Mouse (Mus musculus) midbrain, embryonic 12.5 days (tissue): Measurements from ENCODE around the gene Akap13. TPM values are rescaled to one million over a fixed set of nuclear protein-coding genes. Genes with fewer than 3 reads are reported as not detected.

Experiments
- ATAC-seq: fragments of 200-750 bp; cut with Nextera tagmentation; 2 replicates; pipeline ENCODE4 v1.8.0; 2017; ENCODE audit warnings: low read depth, moderate TSS enrichment, moderate library complexity; ENCODE audit not compliant: low FRiP score
- H3K27ac ChIP-seq: fragments of 300-500 bp; sonication (generic); replicated peaks from 2 replicates; pipeline ENCODE4 v1.5.1; 2016; ENCODE audit warnings: mild to moderate bottlenecking
- H3K27me3 ChIP-seq: fragments of 300-500 bp; sonication (generic); 2 replicates; pipeline ENCODE4 v1.6.1; 2016; ENCODE audit warnings: mild to moderate bottlenecking
- H3K36me3 ChIP-seq: fragments of 300-500 bp; sonication (generic); 2 replicates; pipeline ENCODE4 v1.6.1; 2016
- H3K4me1 ChIP-seq: fragments of 300-500 bp; sonication (generic); 2 replicates; pipeline ENCODE4 v1.6.1; 2016
- H3K4me2 ChIP-seq: fragments of 300-500 bp; sonication (generic); replicated peaks from 2 replicates; pipeline ENCODE4 v1.6.1; 2016; ENCODE audit warnings: mild to moderate bottlenecking, moderate library complexity
- H3K4me3 ChIP-seq: fragments of 300-500 bp; sonication (generic); 2 replicates; pipeline ENCODE4 v1.5.1; 2016; ENCODE audit warnings: mild to moderate bottlenecking
- H3K9ac ChIP-seq: fragments of 300-500 bp; sonication (generic); replicated peaks from 2 replicates; pipeline ENCODE4 v1.6.1; 2016; ENCODE audit warnings: mild to moderate bottlenecking, moderate library complexity
- H3K9me3 ChIP-seq: fragments of 300-500 bp; sonication (generic); 2 replicates; pipeline ENCODE4 v1.6.1; 2016; ENCODE audit warnings: mild to moderate bottlenecking
- WGBS: fragments of 180-500 bp; shearing (Covaris S2); methylation state at CpG from one replicate; pipeline ENCODE4 v1.1.7; 2016; 5-methylcytosine and 5-hydroxymethylcytosine counted together
- polyA plus RNA-seq: library from polyadenylated mRNA; unstranded; fragments of >200 nt; fragmentation: Nextera tagmentation; extraction: Ambion mirVana; gene quantifications from 2 replicates; pipeline ENCODE4 v1.2.1, GENCODE M21; 2016

Akap13 gene
- polyA plus RNA-seq, 1 experiment from 2014 or later, result 32.9 TPM

DNA sequence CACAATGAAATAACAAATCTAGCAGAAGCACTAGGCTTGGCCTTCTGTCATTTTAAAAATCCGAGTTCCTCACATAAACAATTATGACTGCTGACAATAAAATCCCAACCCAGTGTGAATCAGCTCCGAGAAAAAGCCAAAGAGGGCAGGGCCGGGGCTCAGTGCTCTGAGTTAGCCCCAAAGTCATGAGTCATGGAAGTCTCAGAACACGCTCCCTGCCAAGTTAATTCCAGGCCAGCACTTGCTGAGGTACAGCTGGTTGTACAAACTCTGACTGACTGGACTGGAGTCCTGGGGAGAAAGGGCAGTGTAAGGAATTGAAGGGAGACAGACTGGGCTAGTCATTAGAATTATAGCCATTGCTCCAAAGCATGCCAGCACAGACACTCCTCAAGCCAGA lies 28.0 kb upstream of the Akap13 start:
- H3K27me3 ChIP-seq, result no peaks in the 10 kb centered on the region
- no peak overlapping the region for H3K9ac ChIP-seq
- no peak overlapping the region for H3K27ac ChIP-seq
- no peaks in the 10 kb centered on the region for H3K9me3 ChIP-seq
- H3K36me3 ChIP-seq, result no peaks in the 10 kb centered on the region
- no peaks in the 10 kb centered on the region for H3K4me1 ChIP-seq
- no peak for ATAC-seq
- H3K4me3 ChIP-seq, result no peak overlapping the region
- WGBS, result 80% methylated on average over 4 of the region's 4 CpGs
- no peak overlapping the region for H3K4me2 ChIP-seq

DNA sequence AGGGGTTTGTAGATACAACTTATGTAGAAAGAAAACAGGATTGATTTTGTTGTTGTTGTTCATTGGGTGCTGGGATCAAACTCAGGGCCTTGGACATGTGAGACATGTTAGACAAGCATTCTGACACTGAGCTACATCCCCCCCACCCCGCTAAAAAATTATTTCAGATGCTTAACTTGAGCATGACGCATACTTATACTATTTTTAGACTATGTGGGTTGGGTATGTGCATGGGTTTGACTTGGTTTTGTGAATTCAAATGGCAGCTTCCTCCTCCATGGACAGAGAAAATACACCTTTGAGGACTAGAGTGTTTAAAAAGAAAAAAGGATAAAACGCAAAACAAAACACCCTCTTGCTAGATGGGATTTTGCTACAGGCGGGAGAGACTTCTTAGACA lies 26.4 kb upstream of the Akap13 start:
- H3K4me2 ChIP-seq, result no peak overlapping the region
- no peaks in the 10 kb centered on the region for H3K4me1 ChIP-seq
- no peaks in the 10 kb centered on the region for H3K9me3 ChIP-seq
- H3K27me3 ChIP-seq, result no peaks in the 10 kb centered on the region
- ATAC-seq, result no peak
- H3K36me3 ChIP-seq, result no peaks in the 10 kb centered on the region
- no peak overlapping the region for H3K4me3 ChIP-seq
- no peak overlapping the region for H3K9ac ChIP-seq
- no peak overlapping the region for H3K27ac ChIP-seq
- WGBS, result 86% methylated on average over 4 of the region's 4 CpGs

- no peak overlapping the region for H3K9ac ChIP-seq
- H3K36me3 ChIP-seq, result no peaks in the 10 kb centered on the region
- no peak for ATAC-seq
- WGBS, result 80% methylated on average over 2 of the region's 2 CpGs
- no peak overlapping the region for H3K4me2 ChIP-seq
- H3K27me3 ChIP-seq, result no peaks in the 10 kb centered on the region
- H3K4me3 ChIP-seq, result no peak overlapping the region
- no peaks in the 10 kb centered on the region for H3K4me1 ChIP-seq
- H3K27ac ChIP-seq, result no peak overlapping the region
- H3K9me3 ChIP-seq, result no peaks in the 10 kb centered on the region
These were observed 24.8 kb upstream of the Akap13 start for GRCm38 (mm10) chr7:75430550-75430949.

GRCm38 (mm10) chr7:75431043-75431442 lies 24.3 kb upstream of the Akap13 start:
- Histone ChIP-seq H3K4me3 (no peak overlapping the region), H3K4me2 (no peak overlapping the region), H3K4me1 (no peaks in the 10 kb centered on the region), H3K27ac (no peak overlapping the region), H3K27me3 (no peaks in the 10 kb centered on the region), H3K36me3 (no peaks in the 10 kb centered on the region), H3K9me3 (no peaks in the 10 kb centered on the region), H3K9ac (no peak overlapping the region)
- WGBS, result 37% methylated on average over 7 of the region's 7 CpGs
- no peak for ATAC-seq

DNA sequence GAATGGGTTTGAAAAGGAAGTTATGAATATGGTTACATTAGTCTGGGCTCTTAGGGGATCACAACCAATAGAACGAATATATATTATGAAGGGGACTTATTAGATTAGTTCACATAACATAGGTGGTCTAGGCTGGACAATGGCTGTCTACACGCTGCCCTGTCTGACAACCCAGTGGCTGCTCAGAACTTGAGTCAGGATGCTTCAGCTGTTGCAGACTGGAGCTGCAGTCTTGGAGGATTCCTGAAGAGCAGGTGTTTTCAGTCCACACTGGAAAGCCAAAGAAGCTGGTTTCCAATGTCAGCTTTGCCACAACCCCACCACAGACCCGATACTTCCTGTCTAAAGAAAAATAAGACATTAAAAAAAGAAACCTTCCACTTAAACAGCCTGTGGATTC lies 23.3 kb upstream of the Akap13 start:
- no peak overlapping the region for H3K4me3 ChIP-seq
- no peaks in the 10 kb centered on the region for H3K27me3 ChIP-seq
- H3K9me3 ChIP-seq, result no peaks in the 10 kb centered on the region
- WGBS, result 89% methylated on average over 3 of the region's 3 CpGs
- H3K27ac ChIP-seq, result no peak overlapping the region
- H3K4me1 ChIP-seq, result no peaks in the 10 kb centered on the region
- H3K9ac ChIP-seq, result no peak overlapping the region
- H3K4me2 ChIP-seq, result no peak overlapping the region
- no peak for ATAC-seq
- no peaks in the 10 kb centered on the region for H3K36me3 ChIP-seq

- WGBS, result 64% methylated on average over 6 of the region's 8 CpGs
- Histone ChIP-seq H3K4me3 (no peak overlapping the region), H3K27me3 (no peaks in the 10 kb centered on the region), H3K4me1 (no peaks in the 10 kb centered on the region), H3K36me3 (no peaks in the 10 kb centered on the region), H3K9ac (no peak overlapping the region), H3K4me2 (no peak overlapping the region), H3K9me3 (no peaks in the 10 kb centered on the region), H3K27ac (no peak overlapping the region)
- no peak for ATAC-seq
These were observed 18.7 kb upstream of the Akap13 start for GRCm38 (mm10) chr7:75436413-75437174.

GRCm38 (mm10) chr7:75439570-75439969 lies 15.8 kb upstream of the Akap13 start:
- no peaks in the 10 kb centered on the region for H3K4me1 ChIP-seq
- H3K27ac ChIP-seq, result no peak overlapping the region
- ATAC-seq, result no peak
- H3K36me3 ChIP-seq, result no peaks in the 10 kb centered on the region
- WGBS, result 97% methylated on average over 4 of the region's 4 CpGs
- H3K4me3 ChIP-seq, result no peak overlapping the region
- H3K9me3 ChIP-seq, result no peaks in the 10 kb centered on the region
- H3K4me2 ChIP-seq, result no peak overlapping the region
- no peak overlapping the region for H3K9ac ChIP-seq
- no peaks in the 10 kb centered on the region for H3K27me3 ChIP-seq

DNA sequence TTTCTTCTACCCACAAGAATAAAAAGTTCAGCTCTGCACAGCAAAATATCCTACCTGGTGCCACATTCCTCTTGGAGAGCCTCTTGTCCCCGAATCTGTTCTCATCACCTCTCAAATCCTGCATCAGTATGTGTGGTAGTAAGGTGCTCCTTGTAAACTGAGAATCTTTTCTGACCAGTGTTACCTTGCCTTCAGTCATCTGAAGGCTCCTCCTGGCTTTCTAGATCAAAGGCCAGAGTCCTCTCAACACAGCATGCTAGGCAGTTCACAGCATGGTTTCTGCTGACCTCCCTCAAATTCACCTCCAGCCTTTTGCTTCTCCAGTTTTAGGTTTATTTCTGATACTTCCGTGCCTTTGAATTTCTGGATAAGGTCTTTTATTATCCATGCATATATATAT lies 15.1 kb upstream of the Akap13 start:
- WGBS, result 84% methylated on average over 2 of the region's 2 CpGs
- Histone ChIP-seq H3K27ac (no peak overlapping the region), H3K36me3 (no peaks in the 10 kb centered on the region), H3K4me2 (no peak overlapping the region), H3K9me3 (no peaks in the 10 kb centered on the region), H3K9ac (no peak overlapping the region), H3K4me1 (no peaks in the 10 kb centered on the region), H3K27me3 (no peaks in the 10 kb centered on the region), H3K4me3 (no peak overlapping the region)
- ATAC-seq, result no peak

- Histone ChIP-seq H3K4me3 (no peak overlapping the region), H3K9ac (no peak overlapping the region), H3K27me3 (no peaks in the 10 kb centered on the region), H3K36me3 (no peaks in the 10 kb centered on the region), H3K9me3 (no peaks in the 10 kb centered on the region), H3K4me2 (no peak overlapping the region), H3K27ac (no peak overlapping the region), H3K4me1 (no peaks in the 10 kb centered on the region)
- no peak for ATAC-seq
- WGBS, result 79% methylated on average over 2 of the region's 2 CpGs
These were observed 13.4 kb upstream of the Akap13 start for GRCm38 (mm10) chr7:75441947-75442346.

DNA sequence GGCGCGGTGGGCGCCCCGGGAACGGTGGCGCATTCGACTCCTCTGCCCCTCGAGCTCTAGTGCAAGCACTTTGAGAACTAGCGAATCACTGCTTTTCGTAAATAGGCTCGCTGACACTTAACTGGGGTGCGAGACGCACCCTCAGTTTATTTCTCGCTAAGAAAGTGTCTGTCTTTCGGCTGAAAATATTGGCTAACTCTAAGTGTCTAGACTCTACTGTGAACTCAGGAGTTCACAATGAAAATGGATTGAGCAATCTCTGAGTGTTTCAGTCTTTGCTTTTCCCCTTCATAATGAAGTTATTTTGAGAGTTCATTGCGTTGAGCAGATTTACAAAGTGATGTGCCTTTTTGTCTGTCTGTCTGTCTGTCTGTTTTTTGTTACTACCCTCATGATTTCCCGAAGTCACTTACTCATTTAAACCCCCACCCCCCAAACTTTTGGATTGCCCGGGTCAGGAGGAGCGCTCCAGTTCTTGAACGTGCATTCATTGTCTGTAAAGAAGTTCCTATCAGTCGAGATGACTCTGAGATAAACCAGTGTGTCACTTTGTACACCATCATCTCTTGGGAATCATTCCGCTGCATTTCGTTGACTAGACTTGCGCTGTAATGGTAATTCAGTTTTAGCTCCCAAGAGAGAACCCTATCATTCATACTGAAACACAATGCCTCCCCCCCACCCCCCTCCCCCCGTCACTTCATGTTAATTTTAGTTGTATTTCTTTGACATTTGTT lies 986 bp downstream of the Akap13 start:
- WGBS, result 2% methylated on average over 25 of the region's 25 CpGs
- H3K4me2 ChIP-seq, result peak overlapping the region; percentile 81
- no peaks in the 10 kb centered on the region for H3K27me3 ChIP-seq
- ATAC-seq, result no peak
- H3K4me3 ChIP-seq, result peak overlapping the region; percentile 90
- peak overlapping the region; percentile 87 for H3K9ac ChIP-seq
- peaks cover 15% of the 10 kb centered on the region for H3K4me1 ChIP-seq
- H3K9me3 ChIP-seq, result no peaks in the 10 kb centered on the region
- H3K36me3 ChIP-seq, result no peaks in the 10 kb centered on the region
- peak overlapping the region; percentile 98 for H3K27ac ChIP-seq

- Histone ChIP-seq H3K36me3 (no peaks in the 10 kb centered on the region), H3K9ac (no peak overlapping the region), H3K4me3 (no peak overlapping the region), H3K4me1 (peaks cover 15% of the 10 kb centered on the region), H3K4me2 (no peak overlapping the region), H3K27ac (no peak overlapping the region), H3K27me3 (no peaks in the 10 kb centered on the region), H3K9me3 (no peaks in the 10 kb centered on the region)
- ATAC-seq, result no peak
- 80% methylated on average over 1 of the region's 1 CpGs for WGBS
These were observed 5.0 kb downstream of the Akap13 start for GRCm38 (mm10) chr7:75460290-75460689.

DNA sequence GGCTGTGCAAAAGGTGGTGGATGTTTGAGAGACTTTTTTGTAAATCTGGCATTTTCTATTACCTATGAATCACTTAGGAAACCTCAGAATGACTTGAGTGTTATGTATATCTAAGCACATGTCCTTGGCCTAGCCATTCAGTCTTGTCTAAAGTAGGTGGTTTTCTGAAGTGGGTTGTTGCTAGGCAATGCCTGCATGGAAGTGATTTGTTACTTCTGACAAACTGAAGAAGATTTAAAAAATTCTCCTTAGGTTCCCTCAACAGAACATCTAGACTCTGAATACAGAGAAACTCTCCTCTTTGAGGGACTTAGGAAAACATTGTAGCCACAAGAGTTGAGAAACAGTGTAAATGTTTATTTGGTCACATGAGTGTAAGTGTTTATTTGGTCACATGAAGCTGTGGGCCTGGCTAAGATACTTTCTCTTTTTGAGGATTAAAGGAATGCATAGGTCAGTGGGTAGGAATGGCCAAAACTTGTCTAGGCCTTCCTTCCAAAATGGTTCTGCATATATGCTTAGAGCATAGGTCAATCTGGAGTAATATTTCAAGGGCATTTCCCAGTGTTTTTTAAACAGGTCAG lies 8.3 kb downstream of the Akap13 start:
- ATAC-seq, result no peak
- H3K4me3 ChIP-seq, result no peak overlapping the region
- no peaks in the 10 kb centered on the region for H3K9me3 ChIP-seq
- no peak overlapping the region for H3K9ac ChIP-seq
- H3K4me2 ChIP-seq, result no peak overlapping the region
- H3K27ac ChIP-seq, result no peak overlapping the region
- no peaks in the 10 kb centered on the region for H3K27me3 ChIP-seq
- H3K4me1 ChIP-seq, result peaks cover 4% of the 10 kb centered on the region; the same call in 1 of the 2 replicates
- H3K36me3 ChIP-seq, result no peaks in the 10 kb centered on the region
